Mouse (Mus musculus) cerebellum, adult (tissue): ENCODE data around the gene Rrnad1.

Experiments used
- ATAC-seq: cut with Nextera tagmentation; 2 replicates; pipeline ENCODE4 v1.9.2; 2017; ENCODE audit warnings: mild to moderate bottlenecking, moderate library complexity, mixed read lengths; ENCODE audit not compliant: insufficient number of reproducible peaks, low FRiP score, low TSS enrichment

Rrnad1 gene

DNA sequence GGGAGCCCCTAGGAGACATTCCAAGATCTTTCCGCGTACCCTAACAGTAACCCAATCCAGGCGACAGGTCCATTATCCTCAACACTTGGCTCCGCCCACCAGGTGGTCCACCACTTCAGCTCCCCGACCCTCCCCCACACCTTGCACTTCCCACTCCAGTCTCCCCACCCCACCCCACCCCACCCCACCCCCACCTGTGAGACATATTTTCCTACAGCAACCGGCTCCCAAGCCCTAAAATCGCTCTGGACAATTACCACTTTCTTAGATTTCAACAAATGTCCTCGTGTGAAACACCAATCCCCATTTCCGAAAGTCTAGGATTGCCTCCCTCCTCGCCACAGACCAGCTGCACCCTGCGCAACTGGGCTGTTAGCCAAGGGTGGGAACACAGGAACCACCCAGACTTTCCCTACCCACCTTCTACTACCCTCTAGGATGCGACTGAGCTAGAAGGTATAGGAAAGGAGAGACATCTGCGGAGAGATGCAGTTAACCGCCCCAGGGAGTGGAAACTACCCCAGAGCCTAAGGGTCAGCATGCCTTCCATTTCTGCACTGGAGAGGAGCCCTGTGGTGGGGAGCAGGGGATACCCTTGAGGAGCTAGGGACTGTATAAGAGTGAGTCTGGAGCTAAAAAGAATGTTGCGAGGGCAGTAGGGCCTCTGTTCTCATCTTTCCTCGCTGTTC, 18.9 kb upstream of the Rrnad1 start:
- no peak for ATAC-seq

DNA sequence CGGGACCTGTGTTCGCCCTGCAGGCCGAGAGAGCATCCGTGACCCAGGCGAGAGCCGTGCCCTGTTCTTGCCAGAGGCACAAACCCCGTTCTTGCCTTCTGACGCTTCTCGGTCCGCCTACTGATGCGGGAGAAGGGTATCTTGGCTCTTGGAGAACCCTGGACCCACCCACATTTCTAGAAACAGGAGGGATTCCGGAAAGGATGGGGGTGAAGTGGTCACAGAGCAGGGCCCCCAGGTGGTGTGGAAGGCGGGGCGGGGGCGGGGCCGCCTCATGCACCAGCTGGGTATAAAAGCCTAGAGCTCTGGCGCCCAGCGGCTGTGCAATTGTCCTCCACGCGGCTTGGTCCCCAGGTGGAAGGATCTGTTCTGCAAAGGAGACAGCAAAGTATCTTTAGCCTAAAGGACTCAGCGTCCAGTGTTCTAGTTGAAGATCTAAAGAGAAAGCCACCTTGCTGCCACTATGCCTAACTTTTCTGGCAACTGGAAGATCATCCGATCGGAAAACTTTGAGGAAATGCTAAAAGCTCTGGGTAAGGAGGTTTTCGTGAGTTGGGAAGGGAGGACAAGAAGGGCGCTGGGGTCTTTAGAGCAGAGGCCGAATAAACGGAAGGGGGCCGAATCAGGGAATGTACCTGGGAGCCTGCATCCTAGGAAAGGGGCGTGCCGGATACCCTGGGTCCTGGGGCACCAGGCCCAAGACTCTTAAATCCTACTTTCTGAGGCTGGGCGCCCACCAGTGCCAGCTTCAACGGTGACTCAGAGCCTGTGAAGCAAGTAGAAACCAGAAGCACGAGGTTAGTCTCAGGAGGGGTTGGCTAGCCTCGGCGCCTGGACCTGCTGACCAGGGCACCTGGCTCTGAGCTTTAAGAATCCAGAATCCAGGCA, 18.1 kb upstream of the Rrnad1 start, which contains the start of gene Crabp2:
Gene Crabp2 (plus strand): TSS at position 289 of the 888 bp plus-strand sequence.
- no peak for ATAC-seq

DNA sequence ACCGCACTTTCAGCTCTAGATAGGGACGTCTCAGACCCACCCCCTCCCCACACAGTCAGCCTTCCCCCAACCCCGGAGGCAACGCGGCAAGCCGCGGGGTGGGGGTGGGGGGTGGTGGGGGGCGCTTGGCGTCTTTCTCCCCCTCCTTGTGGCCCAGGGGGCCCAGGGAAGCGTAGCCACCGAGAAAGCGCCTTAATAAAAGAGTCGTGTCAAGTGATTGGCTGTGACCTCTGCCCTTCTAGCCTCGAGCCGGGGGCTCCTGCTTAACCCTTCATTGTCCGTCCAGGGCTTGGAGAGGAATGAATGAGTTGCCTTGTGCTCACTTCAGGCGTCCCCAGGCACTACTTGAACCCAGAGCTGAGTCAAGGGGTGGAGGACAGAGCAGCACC, 17.3 kb upstream of the Rrnad1 start:
- no peak for ATAC-seq

DNA sequence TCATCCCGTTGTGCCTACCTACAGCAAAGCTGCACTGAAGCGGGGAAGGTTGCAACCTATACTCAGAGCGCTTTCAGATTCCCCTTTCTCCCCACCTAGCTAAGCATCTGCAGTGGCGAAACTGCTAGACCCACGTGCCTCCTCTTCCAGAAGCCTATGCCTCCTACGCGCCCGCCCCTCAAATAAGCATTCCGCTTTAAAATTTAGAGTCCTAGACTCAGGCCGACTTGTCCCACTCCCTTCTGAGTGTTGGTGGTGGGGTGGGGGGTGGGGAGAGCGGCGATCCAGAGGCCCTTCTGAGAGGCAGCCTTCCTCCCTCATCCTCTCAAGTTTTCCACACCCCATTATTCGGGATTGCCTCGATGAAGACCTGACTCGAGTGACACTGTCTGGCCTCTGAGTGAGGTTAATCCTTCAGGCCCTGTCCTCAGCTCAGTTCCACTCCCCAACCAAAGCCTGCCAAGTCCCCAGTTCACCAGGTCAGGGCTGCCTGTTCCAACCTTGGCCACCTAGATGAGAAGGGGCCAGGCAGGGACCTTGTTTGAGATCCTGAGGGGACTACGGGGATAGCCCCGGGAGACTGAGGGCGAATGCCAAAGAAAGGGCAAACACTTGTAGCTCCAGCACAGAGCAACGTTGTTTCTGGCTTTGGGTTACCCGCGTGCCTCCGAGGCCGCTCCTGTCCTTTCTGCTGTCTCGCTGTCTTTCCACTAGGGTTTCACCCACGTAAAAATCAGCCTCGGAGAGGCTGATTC, 16.7 kb upstream of the Rrnad1 start:
- no peak for ATAC-seq

DNA sequence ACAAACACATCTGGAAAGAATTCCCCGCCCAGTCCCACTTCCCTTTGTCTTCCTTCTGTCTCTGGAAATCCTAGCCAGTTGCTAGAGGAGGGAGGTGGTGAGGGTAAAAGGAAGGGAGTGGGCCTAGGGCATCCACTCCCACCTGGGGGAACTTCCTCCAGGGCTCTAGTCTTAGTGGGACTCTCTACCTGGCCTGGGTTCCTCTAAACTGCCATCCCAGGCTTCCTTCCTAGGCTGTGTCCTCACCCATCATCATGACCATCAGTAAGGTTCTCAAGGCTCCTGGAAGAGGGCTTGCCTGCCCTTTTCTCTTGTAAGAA, 16.0 kb upstream of the Rrnad1 start:
- ATAC-seq, result no peak

DNA sequence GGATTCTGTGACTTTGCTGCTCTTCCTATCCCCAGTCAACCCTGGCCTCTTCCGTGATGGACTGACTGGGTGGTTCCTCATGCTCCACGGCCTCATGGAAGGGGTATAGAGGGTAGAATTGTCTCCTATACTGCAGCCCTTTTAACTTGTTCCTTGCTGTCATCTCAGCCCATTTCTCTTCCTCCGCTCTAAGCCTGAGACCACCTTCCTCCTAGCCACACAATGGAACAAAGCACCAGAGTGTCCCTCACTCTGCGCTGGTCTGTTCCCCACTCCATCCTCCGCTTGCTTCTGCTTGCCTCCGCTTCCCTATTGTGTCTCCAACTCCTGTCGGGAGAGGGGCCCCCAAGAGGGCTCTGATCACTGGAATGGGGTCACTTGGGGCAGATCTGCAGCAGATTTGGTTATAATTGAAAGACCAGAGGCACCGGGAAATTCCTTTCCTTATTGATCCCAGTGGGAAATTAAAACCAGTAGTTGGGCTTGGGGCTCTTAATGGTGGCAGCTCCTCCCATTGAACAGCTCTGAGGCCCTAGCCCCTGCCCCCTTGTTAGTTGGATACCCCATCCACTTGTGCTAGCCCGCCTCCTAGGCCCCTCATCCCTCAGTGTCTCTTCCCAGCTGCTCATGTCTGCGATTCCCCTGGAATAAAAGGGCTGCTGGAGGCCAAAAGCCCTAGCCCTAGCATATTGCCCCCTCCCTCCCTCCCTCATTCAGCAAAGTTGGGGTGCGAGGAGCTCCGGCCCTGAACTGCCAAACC, 15.4 kb upstream of the Rrnad1 start:
- ATAC-seq, result no peak

DNA sequence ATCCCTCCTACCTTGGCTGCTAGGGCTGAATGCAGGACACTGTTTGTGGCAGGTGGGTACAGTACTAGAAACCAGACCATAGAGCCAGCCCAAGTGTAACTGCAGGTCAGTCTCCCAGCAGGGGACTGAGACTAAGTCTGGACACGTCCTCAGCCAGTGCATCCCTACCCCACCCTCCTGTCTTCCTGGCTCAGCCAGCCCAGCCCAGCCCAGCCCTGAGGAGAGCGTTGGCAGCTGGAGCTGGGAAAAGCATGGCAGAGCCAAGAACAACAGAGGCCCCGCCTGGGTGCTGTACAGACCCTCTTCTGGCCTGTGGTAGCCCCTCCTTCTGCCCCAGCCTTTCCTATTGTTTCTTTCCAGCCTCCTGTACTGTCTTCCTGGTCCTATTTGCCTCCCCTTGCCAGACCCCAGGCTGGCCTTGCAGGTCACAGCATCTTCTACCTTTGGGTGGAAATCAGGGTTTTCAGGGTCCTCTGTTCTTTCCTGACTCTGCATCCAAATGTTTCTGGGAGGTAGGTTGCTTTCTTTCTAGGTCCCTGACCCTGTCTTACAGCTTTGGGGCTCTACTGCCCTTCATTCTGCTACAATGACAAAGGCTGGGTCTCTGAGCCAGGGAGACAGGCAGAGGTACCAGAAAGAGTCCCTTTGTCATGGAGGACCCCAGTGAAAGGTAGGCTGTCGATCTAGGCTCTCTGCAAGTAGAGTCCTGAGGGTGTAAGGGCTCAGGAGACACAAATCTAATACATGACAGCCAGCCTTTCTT, 14.5 kb upstream of the Rrnad1 start:
- no peak for ATAC-seq

DNA sequence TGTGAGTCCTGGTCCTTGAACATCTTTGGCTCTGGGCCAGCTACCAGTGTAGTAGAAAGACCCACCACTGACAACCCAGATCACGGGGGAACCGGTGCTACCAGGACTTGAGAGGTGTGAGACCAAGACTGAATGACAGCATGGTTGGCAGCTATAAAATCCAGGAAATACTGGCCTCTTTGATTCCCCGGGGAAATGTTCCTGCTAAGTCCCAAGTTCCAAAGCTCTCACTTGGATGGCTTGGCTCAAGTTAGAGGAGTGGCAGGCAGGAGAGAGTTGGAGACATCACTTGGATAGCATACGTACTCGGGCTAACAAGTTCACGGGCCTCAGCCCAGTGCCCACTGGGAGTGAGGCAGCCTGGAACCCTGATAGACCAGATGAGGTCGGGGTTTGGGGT, 13.1 kb upstream of the Rrnad1 start:
- ATAC-seq, result no peak

DNA sequence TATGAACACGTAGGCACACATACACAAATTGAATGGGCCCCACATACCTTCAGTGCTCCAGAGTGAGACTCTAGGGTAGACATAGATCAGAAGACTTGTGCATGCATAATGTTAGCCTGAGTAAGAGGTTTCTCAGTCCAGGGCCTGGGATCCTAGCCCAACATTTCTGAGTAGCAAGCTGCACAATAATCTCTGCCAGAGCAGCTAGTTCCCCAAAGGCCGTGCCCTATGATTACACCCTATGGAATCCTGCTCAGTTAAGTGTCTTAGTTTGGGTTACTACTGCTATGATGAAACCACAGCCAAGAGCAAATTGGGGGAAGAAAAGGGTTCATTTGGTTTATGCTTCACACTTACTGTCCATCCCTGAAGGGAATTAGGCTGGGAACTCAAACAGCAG, 12.0 kb upstream of the Rrnad1 start:
- no peak for ATAC-seq

DNA sequence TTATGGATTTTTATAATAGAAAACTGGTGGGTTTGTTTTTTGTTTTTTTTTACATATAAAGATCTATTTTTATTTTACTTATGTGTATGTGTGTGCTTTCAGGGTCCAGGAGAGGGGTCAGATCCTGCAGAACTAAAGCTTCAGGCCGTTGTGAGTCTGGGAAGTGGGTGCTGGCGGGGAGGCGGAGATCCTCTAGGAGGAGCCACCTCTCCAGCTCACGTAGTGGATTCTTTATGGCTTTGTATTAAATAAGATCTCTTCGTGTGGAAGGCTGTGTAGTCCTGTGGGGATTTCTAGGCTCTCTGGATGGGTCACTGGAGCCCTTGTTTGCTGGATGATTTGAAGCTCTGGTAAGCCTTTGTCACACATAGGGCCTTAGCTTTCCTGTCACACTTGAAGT, 10.1 kb upstream of the Rrnad1 start:
- no peak for ATAC-seq

DNA sequence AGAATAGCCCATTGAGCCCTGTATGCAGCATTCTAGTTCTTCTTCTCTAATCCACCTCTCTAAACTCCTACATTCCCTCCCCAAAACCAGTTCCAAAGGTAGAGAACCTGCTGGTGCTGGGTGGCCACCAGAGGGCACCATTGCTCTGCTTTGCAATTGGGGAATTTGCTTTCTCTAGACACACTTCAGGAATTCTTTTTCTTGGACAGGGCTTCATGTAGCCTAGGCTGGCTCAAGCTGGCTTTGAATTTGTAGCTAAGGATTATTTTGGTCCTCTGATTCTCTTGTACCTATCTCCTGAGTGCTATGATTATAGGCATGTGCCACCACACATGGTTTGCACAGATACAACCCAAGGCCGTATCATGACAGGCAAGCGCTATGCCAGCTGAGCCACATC, 5.3 kb upstream of the Rrnad1 start:
- no peak for ATAC-seq

DNA sequence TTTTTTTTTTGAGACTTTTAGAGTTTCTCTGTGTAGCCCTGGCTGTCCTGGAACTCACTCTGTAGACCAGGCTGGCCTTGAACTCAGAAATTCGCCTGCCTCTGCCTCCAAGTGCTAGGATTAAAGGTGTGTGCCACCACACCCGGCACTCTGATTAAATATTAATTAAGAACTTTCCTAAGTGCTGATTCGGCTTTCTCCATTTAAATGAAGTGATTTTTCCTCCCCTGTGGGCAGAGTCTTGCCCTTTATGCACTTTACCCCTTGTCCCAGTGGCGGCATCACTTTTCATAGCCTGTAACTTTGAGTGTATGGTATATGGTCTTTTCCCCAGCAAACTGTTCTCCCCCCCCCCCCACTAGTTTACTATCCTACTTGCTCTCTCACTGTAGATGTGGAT, 4.7 kb upstream of the Rrnad1 start:
- ATAC-seq, result no peak

DNA sequence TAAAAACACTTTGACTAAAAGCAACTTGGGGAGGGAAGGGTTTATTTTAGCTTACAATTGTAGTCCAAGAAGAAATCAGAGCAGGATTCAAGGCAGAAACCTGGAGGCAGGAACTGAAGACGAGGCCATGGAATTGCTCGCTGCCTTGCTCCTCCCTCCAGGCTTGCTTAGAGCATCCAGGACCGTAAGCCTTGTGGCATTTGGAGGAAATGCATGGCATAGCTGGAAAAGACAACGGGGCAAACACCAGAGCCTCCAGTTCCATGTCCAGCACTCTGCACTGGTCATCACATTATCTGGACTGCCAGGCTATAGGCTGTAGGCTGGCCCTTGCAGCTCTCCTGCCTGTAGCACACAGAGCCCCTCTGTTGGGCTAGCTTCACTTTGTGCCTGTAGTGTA, 4.0 kb upstream of the Rrnad1 start:
- no peak for ATAC-seq

DNA sequence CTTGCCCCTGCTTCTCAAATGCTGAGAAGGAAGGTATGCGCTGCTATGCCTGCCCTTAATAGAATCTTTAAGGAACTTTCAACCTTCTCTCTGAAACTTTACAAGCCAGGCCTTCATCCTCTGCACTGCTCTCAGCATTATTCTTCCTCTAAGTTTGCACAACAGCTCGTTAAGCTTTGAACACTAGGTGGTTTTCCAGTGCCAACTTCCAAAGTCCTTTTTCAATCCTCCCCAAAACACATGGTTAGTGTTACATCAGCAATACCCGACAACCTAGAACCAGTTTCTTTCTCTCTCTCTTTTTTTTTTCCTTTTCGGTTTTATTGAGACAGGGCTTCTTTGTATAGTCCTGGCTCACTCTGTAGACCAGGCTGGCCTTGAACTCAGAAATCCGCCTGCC, 3.5 kb upstream of the Rrnad1 start:
- no peak for ATAC-seq

DNA sequence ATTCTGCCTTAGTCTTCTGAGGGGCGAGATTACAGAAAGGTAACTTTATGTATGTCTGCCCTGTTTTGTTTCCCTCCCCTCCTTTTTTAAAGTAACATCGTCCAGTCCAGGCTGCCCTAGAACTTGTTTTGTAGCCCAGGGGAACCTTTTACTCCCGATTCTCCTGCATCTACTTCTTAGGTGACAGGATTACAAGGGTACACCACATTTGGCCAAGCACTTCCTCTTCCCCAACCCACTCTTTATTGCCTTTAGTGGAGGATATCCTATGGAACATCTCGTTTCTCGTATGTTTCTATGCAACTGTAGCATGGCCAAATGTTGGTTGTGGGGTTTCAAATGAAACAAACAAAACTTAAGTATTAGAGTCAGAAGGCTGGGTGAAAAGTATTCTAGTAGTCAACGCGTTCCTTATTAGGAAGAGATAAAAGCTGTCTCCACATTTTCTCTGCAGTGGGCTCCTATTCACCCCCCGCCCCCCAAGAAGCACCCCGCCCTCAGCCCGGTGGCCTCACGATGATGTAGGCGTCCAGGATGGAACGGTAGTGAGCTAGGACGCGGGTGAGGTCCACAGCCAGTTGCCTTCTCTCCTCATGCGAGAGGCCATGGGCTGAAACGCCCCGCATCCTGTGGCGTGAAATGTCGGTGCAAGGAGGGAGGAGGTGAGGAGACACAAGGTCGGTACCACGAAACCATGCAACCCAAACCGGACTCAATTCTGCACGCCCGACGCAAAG, 1.0 kb downstream of the Rrnad1 start:
- ATAC-seq, result no peak; the same call in 1 of the 2 replicates

DNA sequence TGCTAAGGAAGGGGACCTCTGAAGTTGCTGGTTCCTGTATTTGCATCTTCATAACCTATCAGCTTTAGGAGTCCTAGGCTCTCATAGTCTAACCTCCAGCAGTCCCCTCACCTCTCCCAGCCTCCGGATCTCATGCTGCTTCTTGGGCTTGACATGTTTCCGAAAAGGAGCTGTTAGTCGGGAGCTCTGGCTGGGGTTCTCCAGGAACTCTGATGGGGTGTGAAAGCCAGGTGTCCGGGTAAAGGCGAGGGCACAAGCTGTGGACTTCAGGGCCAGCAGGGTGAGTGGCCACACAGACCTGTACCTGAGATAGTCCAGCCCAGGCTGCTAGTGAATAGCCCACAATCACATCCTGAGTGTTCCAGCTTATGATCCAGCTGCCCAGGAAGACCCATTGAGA, 3.1 kb downstream of the Rrnad1 start:
- no peak for ATAC-seq

DNA sequence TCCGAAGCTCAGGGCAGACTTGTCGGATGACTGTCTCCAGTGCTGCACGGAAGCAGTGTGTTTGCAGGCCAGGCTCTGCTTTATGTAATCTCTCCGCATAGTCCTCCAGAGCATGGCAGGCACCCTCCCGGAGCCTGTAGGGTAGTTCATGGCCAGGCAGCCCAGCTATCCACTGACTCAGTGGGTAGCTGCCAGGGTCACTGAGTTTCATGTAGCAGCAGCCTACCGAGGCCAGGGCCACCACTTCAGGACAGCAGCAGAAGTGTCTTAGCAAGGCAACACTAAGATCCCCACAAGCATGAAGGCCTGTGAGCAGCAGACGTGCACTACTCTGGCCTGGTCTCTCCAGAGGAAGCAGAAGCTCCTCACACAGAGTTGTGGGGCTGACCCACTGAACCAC, 5.5 kb downstream of the Rrnad1 start:
- ATAC-seq, result no peak

DNA sequence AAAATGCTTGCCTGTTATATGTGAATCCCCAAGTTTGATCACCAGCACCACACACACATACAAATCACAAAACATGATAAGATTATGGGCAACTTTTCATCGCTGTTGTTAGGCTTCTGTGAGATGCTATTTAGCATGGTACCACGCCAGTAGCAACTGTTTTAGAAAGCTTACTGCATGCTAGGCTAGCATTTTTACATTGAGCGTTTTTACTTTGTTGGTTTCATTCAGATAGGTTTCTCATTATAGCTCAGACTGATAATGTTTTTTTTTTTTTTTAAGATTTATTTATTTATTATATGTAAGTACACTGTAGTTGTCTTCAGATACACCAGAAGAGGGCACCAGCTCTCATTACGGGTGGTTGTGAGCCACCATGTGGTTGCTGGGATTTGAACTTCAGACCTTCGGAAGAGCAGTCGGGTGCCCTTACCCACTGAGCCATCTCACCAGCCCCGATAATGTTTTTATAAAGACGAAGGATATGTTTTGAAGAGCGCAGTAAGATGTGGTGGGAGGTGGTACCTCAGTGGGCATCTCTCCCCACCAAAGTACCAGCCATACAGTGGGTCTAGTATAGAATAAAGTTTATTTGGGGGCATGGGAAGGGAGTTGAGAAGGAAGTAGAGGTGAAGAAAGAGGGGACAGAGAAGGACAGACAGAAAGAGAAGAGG, 10.1 kb downstream of the Rrnad1 start:
- no peak for ATAC-seq
